Mouse (Mus musculus): ENCODE data around the gene Mtus2.
"Not testable (repeated sequence)": the region's sequence is repeated elsewhere in the genome, so short reads cannot be mapped to it uniquely, and the experiment has no call there.

The Mtus2 gene

GRCm38 (mm10) chr5:148115207-148115817 lies 158.2 kb downstream of the Mtus2 start:
- no peak for DNase-seq (ENCODE audit: low read depth, low spot score)

- DNase-seq (ENCODE audit: low read depth, low spot score), result no peak
These were observed 167.2 kb downstream of the Mtus2 start for GRCm38 (mm10) chr5:148124354-148124753.

GRCm38 (mm10) chr5:148130691-148131457 lies 173.8 kb downstream of the Mtus2 start:
- DNase-seq (ENCODE audit: low read depth, low spot score), result no peak

- DNase-seq (ENCODE audit: low read depth, low spot score), result no peak
These were observed 174.5 kb downstream of the Mtus2 start for GRCm38 (mm10) chr5:148131458-148132131.

GRCm38 (mm10) chr5:148133448-148134060 lies 176.4 kb downstream of the Mtus2 start:
- no peak for DNase-seq (ENCODE audit: low read depth, low spot score)

GRCm38 (mm10) chr5:148141662-148142061 lies 184.5 kb downstream of the Mtus2 start:
- DNase-seq (ENCODE audit: low read depth, low spot score), result no peak

GRCm38 (mm10) chr5:148146200-148146823 lies 189.2 kb downstream of the Mtus2 start:
- no peak for DNase-seq (ENCODE audit: low read depth, low spot score)

GRCm38 (mm10) chr5:148151894-148152599 lies 194.9 kb downstream of the Mtus2 start:
- no peak for DNase-seq (ENCODE audit: low read depth, low spot score)

GRCm38 (mm10) chr5:148152600-148153402 lies 195.7 kb downstream of the Mtus2 start:
- DNase-seq (ENCODE audit: low read depth, low spot score), result no peak

- DNase-seq (ENCODE audit: low read depth, low spot score), result no peak
These were observed 196.2 kb downstream of the Mtus2 start for GRCm38 (mm10) chr5:148153403-148153713.

- no peak for DNase-seq (ENCODE audit: low read depth, low spot score)
These were observed 197.6 kb downstream of the Mtus2 start for GRCm38 (mm10) chr5:148154727-148155126.

GRCm38 (mm10) chr5:148159328-148159727 lies 202.2 kb downstream of the Mtus2 start:
- DNase-seq (ENCODE audit: low read depth, low spot score), result no peak

- DNase-seq (ENCODE audit: low read depth, low spot score), result no peak
These were observed 203.5 kb downstream of the Mtus2 start for GRCm38 (mm10) chr5:148160529-148161154.

GRCm38 (mm10) chr5:148165111-148165510 lies 208.0 kb downstream of the Mtus2 start:
- no peak for DNase-seq (ENCODE audit: low read depth, low spot score)

GRCm38 (mm10) chr5:148175091-148175490 lies 218.0 kb downstream of the Mtus2 start:
- DNase-seq (ENCODE audit: low read depth, low spot score), result no peak

GRCm38 (mm10) chr5:148175742-148176426 lies 218.8 kb downstream of the Mtus2 start:
- DNase-seq (ENCODE audit: low read depth, low spot score), result no peak

GRCm38 (mm10) chr5:148176539-148176938 lies 219.4 kb downstream of the Mtus2 start:
- DNase-seq (ENCODE audit: low read depth, low spot score), result not testable (repeated sequence)

GRCm38 (mm10) chr5:148179231-148179630 lies 222.1 kb downstream of the Mtus2 start:
- DNase-seq (ENCODE audit: low read depth, low spot score), result no peak

GRCm38 (mm10) chr5:148180590-148181307 lies 223.6 kb downstream of the Mtus2 start:
- no peak for DNase-seq (ENCODE audit: low read depth, low spot score)

All from c-Kit-negative CD71-positive TER-119-positive erythroid progenitor cells, embryonic 14.5 days (primary cell).